Mouse (Mus musculus) right cerebral cortex, postnatal 14 days (tissue): ENCODE measurements around the gene Tent5a.

Experiments used
- DNase-seq: peaks from one replicate; pipeline ENCODE4 v3.0.0; 2022

Gene Tent5a

GRCm38 (mm10) chr9:85327242-85328211, at the start of gene Tent5a:
TSS of gene Tent5a (minus strand) at chr9:85327348.
- DNase-seq: peak; percentile 56

- DNase-seq: no peak
Measured at GRCm38 (mm10) chr9:85376643-85377307, 49.6 kb upstream of the Tent5a start.

GRCm38 (mm10) chr9:85375152-85375551, 48.0 kb upstream of the Tent5a start:
- no peak for DNase-seq

- no peak for DNase-seq
Measured at GRCm38 (mm10) chr9:85372034-85372433, 44.9 kb upstream of the Tent5a start.

- DNase-seq: no peak
Measured at GRCm38 (mm10) chr9:85369512-85369911, 42.4 kb upstream of the Tent5a start.

GRCm38 (mm10) chr9:85357154-85357860, 30.2 kb upstream of the Tent5a start:
- no peak for DNase-seq

- no peak for DNase-seq
Measured at GRCm38 (mm10) chr9:85355559-85355958, 28.4 kb upstream of the Tent5a start.

- DNase-seq: no peak
Measured at GRCm38 (mm10) chr9:85347823-85348523, 20.8 kb upstream of the Tent5a start.

GRCm38 (mm10) chr9:85342892-85343785, 16.0 kb upstream of the Tent5a start:
- DNase-seq: no peak

- no peak for DNase-seq
Measured at GRCm38 (mm10) chr9:85340303-85340702, 13.2 kb upstream of the Tent5a start.

GRCm38 (mm10) chr9:85336046-85336445, 8.9 kb upstream of the Tent5a start:
- no peak for DNase-seq

GRCm38 (mm10) chr9:85331521-85331920, 4.4 kb upstream of the Tent5a start:
- no peak for DNase-seq

- DNase-seq: peak; percentile 86
Measured at GRCm38 (mm10) chr9:85328259-85328658, 1.1 kb upstream of the Tent5a start.

- DNase-seq: peak; percentile 32
Measured at GRCm38 (mm10) chr9:85326292-85327241, 581 bp downstream of the Tent5a start.

- DNase-seq: no peak
Measured at GRCm38 (mm10) chr9:85325201-85325868, 1.8 kb downstream of the Tent5a start.

- no peak for DNase-seq
Measured at GRCm38 (mm10) chr9:85324158-85324875, 2.8 kb downstream of the Tent5a start.

- no peak for DNase-seq
Measured at GRCm38 (mm10) chr9:85320167-85320951, 6.8 kb downstream of the Tent5a start.

- no peak for DNase-seq
Measured at GRCm38 (mm10) chr9:85316122-85316521, 11.0 kb downstream of the Tent5a start.
